ENCODE assay signal across 8 mouse cellular contexts in genomic region chr5:125052603-125053488, GRCm38 (mm10). TPM values are rescaled to one million over a fixed set of nuclear protein-coding genes. Genes with fewer than 3 reads are reported as not detected.
DNase-seq lines count a peak whose midpoint lies in the region; TF ChIP-seq lines count a peak whose summit lies in the region.

No protein-coding gene starts in this region.

- H3K27ac ChIP-seq in layer of hippocampus, adult 2 months: peak overlapping the region; percentile 98

- H3K4me3 ChIP-seq in layer of hippocampus, adult 2 months: peak overlapping the region; percentile 22

- DNase-seq in ovary, adult 18-20 months (ENCODE audit: low spot score): peak; percentile 66
- DNase-seq in ovary, postnatal 10 days (ENCODE audit: low spot score): no peak
- DNase-seq in cerebellum, adult 18-20 months: peak; percentile 80 to 88
- DNase-seq in gastrocnemius, postnatal 25 days: peak; percentile 91
- DNase-seq in layer of hippocampus, adult 2 months (ENCODE audit: low spot score in 2 of 2): peak in 1 of 2 experiments; percentile 45
- DNase-seq in lung, postnatal 10 days: peak; percentile 81
- DNase-seq in splenic B cell, adult 2 months (ENCODE audit: low read depth, low spot score): peak; percentile 97
- no peak for DNase-seq in thymus, postnatal 4 days

- peaks cover 8% of the 10 kb centered on the region for H3K36me3 ChIP-seq in splenic B cell, adult 2 months (ENCODE audit: control insufficient read depth, insufficient read depth, low read length, poor library complexity, severe bottlenecking)

- no peak for TF ChIP-seq CTCF in layer of hippocampus, adult 2 months (conservative IDR thresholded peaks at IDR 0.05)

- H3K27me3 ChIP-seq in splenic B cell, adult 2 months (ENCODE audit: control insufficient read depth, insufficient read depth, low read length, poor library complexity, severe bottlenecking): no peaks in the 10 kb centered on the region

RNA-seq across cellular contexts. Expression of gene Rflna, which starts 49.8 kb away (rescaled TPM):
- total RNA-seq in gastrocnemius, postnatal 25 days (2021): under 1 TPM; 0.33 to 0.43 TPM
- under 1 TPM; 0.44 to 0.83 TPM for total RNA-seq in layer of hippocampus, adult 2 months (2021)

Comparison
In these comparisons a context has a peak if more than half of its experiments do, and no peak if none do; other contexts are left out.
1. DNase-seq: peak in ovary, adult 18-20 months (single experiment), cerebellum, adult 18-20 months (2 of 2), gastrocnemius, postnatal 25 days (single experiment), lung, postnatal 10 days (single experiment) and splenic B cell, adult 2 months (single experiment); none in ovary, postnatal 10 days (single experiment) and thymus, postnatal 4 days (single experiment).